Mouse (Mus musculus) ES-Bruce4 (cell line): ENCODE results near the gene Pou6f1.

ENCODE experiments used
- EP300 ChIP-seq: IDR thresholded peaks from 2 replicates; pipeline ENCODE4 v1.6.1; 2011; ENCODE audit warnings: low read depth, low read length; ENCODE audit not compliant: insufficient read depth
- POLR2A ChIP-seq: IDR thresholded peaks from one replicate; pipeline ENCODE4 v1.8.1; 2011; ENCODE audit warnings: low read length; ENCODE audit not compliant: insufficient read depth

DNA sequence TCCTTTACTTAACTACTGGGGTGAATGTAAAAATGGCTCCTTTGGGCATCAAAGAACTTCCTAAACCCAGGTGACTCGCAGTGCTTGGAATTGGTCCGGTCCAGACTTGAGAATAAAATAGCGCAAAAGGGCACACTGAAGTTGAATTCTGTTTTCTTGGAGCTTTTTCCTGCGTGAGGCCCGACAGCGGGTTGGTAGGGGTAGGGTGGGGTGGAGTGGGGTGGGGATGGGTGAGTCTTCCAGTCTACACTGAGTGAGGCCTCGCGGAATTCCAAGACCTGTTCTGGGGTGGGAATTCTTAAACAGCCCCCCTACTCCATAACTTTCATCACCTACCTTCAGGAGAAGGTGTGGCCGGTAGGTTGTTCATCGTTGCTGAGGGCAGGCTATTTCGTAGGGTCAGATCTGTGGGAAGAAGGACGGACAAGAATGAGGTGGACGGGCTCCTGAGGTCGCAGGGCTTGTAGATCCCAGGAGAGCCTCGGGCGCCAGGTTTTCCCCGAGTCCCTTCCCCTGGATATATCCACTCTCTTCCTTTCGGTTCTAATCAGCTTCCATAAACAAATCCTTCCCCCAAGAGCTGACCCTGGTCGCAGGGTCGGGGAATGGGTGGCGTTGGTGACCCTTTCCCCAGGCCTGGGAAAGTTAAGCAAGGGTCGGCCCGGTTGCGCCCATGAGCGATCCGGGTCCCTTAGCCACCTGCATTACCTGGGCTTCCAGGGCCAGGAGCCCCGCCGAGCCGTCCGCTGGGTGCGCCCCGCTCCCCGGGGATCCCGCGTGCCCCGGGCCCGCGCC lies 36.3 kb upstream of the Pou6f1 start:
- TF ChIP-seq POLR2A (no peak), EP300 (no peak)
